Mouse (Mus musculus): Measurements from ENCODE around the gene Jak1. TPM values are rescaled to one million over a fixed set of nuclear protein-coding genes. Genes with fewer than 3 reads are reported as not detected.

Jak1 gene
- total RNA-seq, 2 experiments from 2014 or later: 84.9 to 85.2 TPM

Other genes starting within 250 kb of the Jak1 start
- gene Gm10577, start 244.6 kb downstream of the Jak1 start, total RNA-seq (2015; ENCODE audit: low replicate concordance): not detected in 2 replicates
- gene Gm10577, start 244.6 kb downstream of the Jak1 start, total RNA-seq (2017; ENCODE audit: low replicate concordance): not detected in 2 replicates
- gene Raver2, start 196.3 kb downstream of the Jak1 start, total RNA-seq (2015; ENCODE audit: low replicate concordance): 0.19 TPM in 1 of 2 replicates, not detected in the other
- gene Raver2, start 196.3 kb downstream of the Jak1 start, total RNA-seq (2017; ENCODE audit: low replicate concordance): 0.43 TPM in 1 of 2 replicates, not detected in the other
- gene Ak4, start 154.0 kb upstream of the Jak1 start, total RNA-seq (2015; ENCODE audit: low replicate concordance): 1.5 and 3.8 TPM in 2 replicates
- 0.84 and 2.2 TPM in 2 replicates for gene Ak4, start 154.0 kb upstream of the Jak1 start, total RNA-seq (2017; ENCODE audit: low replicate concordance)
- 6.7 and 8.6 TPM in 2 replicates for gene Dnajc6, start 231.4 kb upstream of the Jak1 start, total RNA-seq (2015; ENCODE audit: low replicate concordance)
- 5.1 and 5.9 TPM in 2 replicates for gene Dnajc6, start 231.4 kb upstream of the Jak1 start, total RNA-seq (2017; ENCODE audit: low replicate concordance)

Data from erythroblast, adult 5-6 weeks (primary cell).